Mouse (Mus musculus) MEL (cell line): Measurements from ENCODE around the gene Pabpn1l.

ENCODE experiments used
- CHD1 ChIP-seq: IDR thresholded peaks from 2 replicates; pipeline ENCODE4 v1.6.1; 2012; ENCODE audit warnings: low read depth, mild to moderate bottlenecking, inconsistent platforms, low read length, improper control_type of control experiment
- CTCF ChIP-seq, 3 experiments: IDR thresholded peaks in 2 of 3; conservative IDR thresholded peaks in 1 of 3; 2 replicates each; pipeline ENCODE4 v1.5.1; 2011 to 2012; ENCODE audit warnings: low read length in 3 of 3, low read depth in 2 of 3, mild to moderate bottlenecking in 2 of 3, improper control_type of control experiment in 1 of 3, inconsistent platforms in 1 of 3, mixed read lengths in 1 of 3, moderate library complexity in 1 of 3; ENCODE audit not compliant: control insufficient read depth in 1 of 3, insufficient read depth in 1 of 3, poor library complexity in 1 of 3, severe bottlenecking in 1 of 3
- E2F4 ChIP-seq: IDR thresholded peaks from 2 replicates; pipeline ENCODE4 v1.6.1; 2011; ENCODE audit warnings: low read depth, low read length, improper control_type of control experiment, borderline replicate concordance
- EP300 ChIP-seq, 2 experiments: IDR thresholded peaks; 2 replicates each; pipeline ENCODE4 v1.6.1; 2011; ENCODE audit warnings: improper control_type of control experiment in 2 of 2, low read length in 2 of 2, low read depth in 1 of 2, mild to moderate bottlenecking in 1 of 2
- ETS1 ChIP-seq: IDR thresholded peaks from 2 replicates; pipeline ENCODE4 v1.6.1; 2012; ENCODE audit warnings: low read depth, mild to moderate bottlenecking, inconsistent platforms, low read length, improper control_type of control experiment, moderate library complexity
- HCFC1 ChIP-seq: IDR thresholded peaks from 2 replicates; pipeline ENCODE4 v1.6.1; 2012; ENCODE audit warnings: low read depth, mild to moderate bottlenecking, inconsistent platforms, low read length, improper control_type of control experiment, moderate library complexity
- NRF1 ChIP-seq: IDR thresholded peaks from 2 replicates; pipeline ENCODE4 v1.6.1; 2014; ENCODE audit warnings: low read depth, mild to moderate bottlenecking, inconsistent platforms, low read length, improper control_type of control experiment, moderate library complexity; ENCODE audit not compliant: poor library complexity, insufficient read depth, severe bottlenecking
- POLR2A ChIP-seq, 2 experiments: IDR thresholded peaks; 2 replicates each; pipeline ENCODE4 v1.6.1; 2011 to 2012; ENCODE audit warnings: low read length in 2 of 2, mild to moderate bottlenecking in 2 of 2, control low read depth in 1 of 2, improper control_type of control experiment in 1 of 2, low read depth in 1 of 2, moderate library complexity in 1 of 2; ENCODE audit not compliant: control insufficient read depth in 1 of 2, insufficient read depth in 1 of 2, poor library complexity in 1 of 2
- POLR2AphosphoS5 ChIP-seq: IDR thresholded peaks from 2 replicates; pipeline ENCODE4 v1.6.1; 2012; ENCODE audit warnings: low read depth, borderline replicate concordance, mild to moderate bottlenecking, inconsistent platforms, low read length, moderate library complexity, mixed read lengths

DNA sequence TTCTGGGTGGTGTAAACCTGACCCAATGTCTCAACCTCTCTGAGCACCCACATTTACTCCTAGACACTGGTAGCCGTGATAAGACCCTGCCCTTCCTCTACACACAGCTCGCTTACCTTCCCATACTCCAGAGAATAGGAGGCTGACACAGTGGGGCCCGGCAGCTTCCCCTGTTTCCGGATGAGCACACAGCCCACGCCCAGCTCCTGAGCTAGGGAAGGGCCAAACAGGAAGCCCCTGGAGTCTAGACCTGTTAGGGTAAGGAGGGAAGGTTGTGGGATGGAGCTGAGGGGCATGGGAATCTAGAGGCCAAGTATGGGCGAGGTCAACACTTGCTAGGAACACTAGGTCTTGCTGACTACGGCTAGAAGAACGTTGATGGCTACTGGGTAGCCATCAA lies 47.3 kb downstream of the Pabpn1l start:
- TF ChIP-seq EP300 (IDR thresholded peaks at IDR 0.05; ENCODE audit: low read depth in 1 of 2, low read length in 2 of 2), result no peak
- no peak for TF ChIP-seq NRF1
- no peak for TF ChIP-seq POLR2AphosphoS5
- no peak for TF ChIP-seq CHD1
- no peak for TF ChIP-seq ETS1
- TF ChIP-seq CTCF (IDR thresholded peaks at IDR 0.05 in 2 of 3, conservative IDR thresholded peaks at IDR 0.05 in 1 of 3; ENCODE audit: control insufficient read depth in 1 of 3, insufficient read depth in 1 of 3, low read depth in 2 of 3, low read length in 3 of 3, poor library complexity in 1 of 3, severe bottlenecking in 1 of 3), result no peak
- TF ChIP-seq POLR2A (IDR thresholded peaks at IDR 0.05; ENCODE audit: control insufficient read depth in 1 of 2, insufficient read depth in 1 of 2, low read depth in 1 of 2, low read length in 2 of 2, poor library complexity in 1 of 2), result no peak; a peak in 1 of 4 replicates
- TF ChIP-seq E2F4, result no peak
- TF ChIP-seq HCFC1, result no peak
